Mouse (Mus musculus): ENCODE results near the gene Ciao1. TPM values are rescaled to one million over a fixed set of nuclear protein-coding genes. Genes with fewer than 3 reads are reported as not detected.
"Not testable (repeated sequence)": the region's sequence is repeated elsewhere in the genome, so short reads cannot be mapped to it uniquely, and the experiment has no call there.

Ciao1 gene
- 62.6 and 64.7 TPM in 2 replicates for polyA plus RNA-seq (2014; fragmentation: Nextera tagmentation; extraction: Ambion mirVana)

GRCm38 (mm10) chr2:127247592-127248333 is at the start of gene Ciao1, which contains the start of gene Tmem127:
Ciao1 (minus strand) TSS chr2:127247816.
Tmem127 (plus strand) TSS chr2:127247908.
- no peaks in the 10 kb centered on the region for H3K27me3 ChIP-seq (replicated peaks; ENCODE audit: control insufficient read depth, insufficient read depth, low read length)
- DNase-seq (ENCODE audit: low spot score), result peak; percentile 94
- WGBS, result under 1% methylated on average over 51 of the region's 53 CpGs
- H3K9ac ChIP-seq (ENCODE audit: low read length), result peak within 1 kb of the TSS; percentile 79
- H3K4me1 ChIP-seq (replicated peaks; ENCODE audit: control insufficient read depth, insufficient read depth, low read length), result peaks cover 16% of the 10 kb centered on the region
- H3K4me2 ChIP-seq (ENCODE audit: low read length), result peak within 1 kb of the TSS; percentile 94
- H3K9me3 ChIP-seq (ENCODE audit: control insufficient read depth, low read length), result no peaks in the 10 kb centered on the region
- H3K4me3 ChIP-seq (ENCODE audit: low read depth, low read length), result peak within 1 kb of the TSS; percentile 71
- ATAC-seq (replicated peaks; ENCODE audit: low FRiP score, low TSS enrichment, low read depth), result peak; percentile 98
- peaks cover 45% of the 10 kb centered on the region for H3K36me3 ChIP-seq (ENCODE audit: control insufficient read depth, insufficient read depth, low read length)
- H3K27ac ChIP-seq (ENCODE audit: low read depth), result peak within 1 kb of the TSS; percentile 33; the same call in 1 of the 2 replicates

GRCm38 (mm10) chr2:127297001-127297805 is 49.6 kb upstream of the Ciao1 start:
- Histone ChIP-seq H3K27me3 (replicated peaks; ENCODE audit: control insufficient read depth, insufficient read depth, low read length) (no peaks in the 10 kb centered on the region), H3K4me3 (ENCODE audit: low read depth, low read length) (no peak overlapping the region), H3K27ac (ENCODE audit: low read depth) (no peak overlapping the region), H3K9me3 (ENCODE audit: control insufficient read depth, low read length) (no peaks in the 10 kb centered on the region), H3K36me3 (ENCODE audit: control insufficient read depth, insufficient read depth, low read length) (peaks cover 89% of the 10 kb centered on the region), H3K4me1 (replicated peaks; ENCODE audit: control insufficient read depth, insufficient read depth, low read length) (no peaks in the 10 kb centered on the region), H3K4me2 (ENCODE audit: low read length) (no peak overlapping the region), H3K9ac (ENCODE audit: low read length) (no peak overlapping the region)
- DNase-seq (ENCODE audit: low spot score) (no peak), ATAC-seq (replicated peaks; ENCODE audit: low FRiP score, low TSS enrichment, low read depth) (no peak)
- whole genome bisulfite sequencing, result 92% methylated on average over 7 of the region's 7 CpGs

- Histone ChIP-seq H3K4me3 (ENCODE audit: low read depth, low read length) (no peak overlapping the region), H3K27me3 (replicated peaks; ENCODE audit: control insufficient read depth, insufficient read depth, low read length) (no peaks in the 10 kb centered on the region), H3K9me3 (ENCODE audit: control insufficient read depth, low read length) (no peaks in the 10 kb centered on the region), H3K9ac (ENCODE audit: low read length) (no peak overlapping the region), H3K4me2 (ENCODE audit: low read length) (no peak overlapping the region), H3K36me3 (ENCODE audit: control insufficient read depth, insufficient read depth, low read length) (peaks cover 84% of the 10 kb centered on the region), H3K4me1 (replicated peaks; ENCODE audit: control insufficient read depth, insufficient read depth, low read length) (no peaks in the 10 kb centered on the region), H3K27ac (ENCODE audit: low read depth) (no peak overlapping the region)
- 59% methylated on average over 4 of the region's 4 CpGs for WGBS
- DNase-seq (ENCODE audit: low spot score) (no peak), ATAC-seq (replicated peaks; ENCODE audit: low FRiP score, low TSS enrichment, low read depth) (no peak)
These were observed 44.6 kb upstream of the Ciao1 start for GRCm38 (mm10) chr2:127292250-127292649.

GRCm38 (mm10) chr2:127278162-127278561 is 30.5 kb upstream of the Ciao1 start:
- ATAC-seq (replicated peaks; ENCODE audit: low FRiP score, low TSS enrichment, low read depth) (no peak), DNase-seq (ENCODE audit: low spot score) (no peak)
- Histone ChIP-seq H3K4me2 (ENCODE audit: low read length) (no peak overlapping the region), H3K9me3 (ENCODE audit: control insufficient read depth, low read length) (no peaks in the 10 kb centered on the region), H3K4me3 (ENCODE audit: low read depth, low read length) (no peak overlapping the region), H3K27ac (ENCODE audit: low read depth) (no peak overlapping the region), H3K27me3 (replicated peaks; ENCODE audit: control insufficient read depth, insufficient read depth, low read length) (no peaks in the 10 kb centered on the region), H3K4me1 (replicated peaks; ENCODE audit: control insufficient read depth, insufficient read depth, low read length) (no peaks in the 10 kb centered on the region), H3K9ac (ENCODE audit: low read length) (no peak overlapping the region), H3K36me3 (ENCODE audit: control insufficient read depth, insufficient read depth, low read length) (no peaks in the 10 kb centered on the region; the same call in 1 of the 2 replicates)

- H3K9ac ChIP-seq (ENCODE audit: low read length), result no peak overlapping the region
- DNase-seq (ENCODE audit: low spot score) (no peak), ATAC-seq (replicated peaks; ENCODE audit: low FRiP score, low TSS enrichment, low read depth) (no peak)
- no peaks in the 10 kb centered on the region for H3K9me3 ChIP-seq (ENCODE audit: control insufficient read depth, low read length)
- H3K4me1 ChIP-seq (replicated peaks; ENCODE audit: control insufficient read depth, insufficient read depth, low read length), result peaks cover 4% of the 10 kb centered on the region
- no peak overlapping the region for H3K4me3 ChIP-seq (ENCODE audit: low read depth, low read length)
- peaks cover 5% of the 10 kb centered on the region for H3K36me3 ChIP-seq (ENCODE audit: control insufficient read depth, insufficient read depth, low read length)
- H3K27ac ChIP-seq (ENCODE audit: low read depth), result no peak overlapping the region
- H3K4me2 ChIP-seq (ENCODE audit: low read length), result no peak overlapping the region
- 79% methylated on average over 5 of the region's 5 CpGs for WGBS
- H3K27me3 ChIP-seq (replicated peaks; ENCODE audit: control insufficient read depth, insufficient read depth, low read length), result no peaks in the 10 kb centered on the region
These were observed 28.1 kb upstream of the Ciao1 start for GRCm38 (mm10) chr2:127275551-127276320.

- ATAC-seq (replicated peaks; ENCODE audit: low FRiP score, low TSS enrichment, low read depth) (no peak), DNase-seq (ENCODE audit: low spot score) (no peak)
- H3K9me3 ChIP-seq (ENCODE audit: control insufficient read depth, low read length), result no peaks in the 10 kb centered on the region
- peaks cover 4% of the 10 kb centered on the region for H3K4me1 ChIP-seq (replicated peaks; ENCODE audit: control insufficient read depth, insufficient read depth, low read length)
- H3K27me3 ChIP-seq (replicated peaks; ENCODE audit: control insufficient read depth, insufficient read depth, low read length), result no peaks in the 10 kb centered on the region
- 90% methylated on average over 2 of the region's 2 CpGs for WGBS
- no peak overlapping the region for H3K4me3 ChIP-seq (ENCODE audit: low read depth, low read length)
- no peak overlapping the region for H3K4me2 ChIP-seq (ENCODE audit: low read length)
- peaks cover 5% of the 10 kb centered on the region for H3K36me3 ChIP-seq (ENCODE audit: control insufficient read depth, insufficient read depth, low read length)
- H3K9ac ChIP-seq (ENCODE audit: low read length), result no peak overlapping the region
- H3K27ac ChIP-seq (ENCODE audit: low read depth), result no peak overlapping the region
These were observed 27.0 kb upstream of the Ciao1 start for GRCm38 (mm10) chr2:127274590-127274989.

- Histone ChIP-seq H3K4me1 (replicated peaks; ENCODE audit: control insufficient read depth, insufficient read depth, low read length) (peaks cover 4% of the 10 kb centered on the region), H3K4me2 (ENCODE audit: low read length) (no peak overlapping the region), H3K36me3 (ENCODE audit: control insufficient read depth, insufficient read depth, low read length) (peaks cover 5% of the 10 kb centered on the region), H3K9ac (ENCODE audit: low read length) (no peak overlapping the region), H3K4me3 (ENCODE audit: low read depth, low read length) (no peak overlapping the region), H3K27me3 (replicated peaks; ENCODE audit: control insufficient read depth, insufficient read depth, low read length) (no peaks in the 10 kb centered on the region), H3K9me3 (ENCODE audit: control insufficient read depth, low read length) (no peaks in the 10 kb centered on the region), H3K27ac (ENCODE audit: low read depth) (no peak overlapping the region)
- ATAC-seq (replicated peaks; ENCODE audit: low FRiP score, low TSS enrichment, low read depth) (no peak), DNase-seq (ENCODE audit: low spot score) (no peak)
- WGBS, result 98% methylated on average over 3 of the region's 3 CpGs
These were observed 25.2 kb upstream of the Ciao1 start for GRCm38 (mm10) chr2:127272806-127273205.

- H3K27me3 ChIP-seq (replicated peaks; ENCODE audit: control insufficient read depth, insufficient read depth, low read length); ATAC-seq (replicated peaks; ENCODE audit: low FRiP score, low TSS enrichment, low read depth); DNase-seq (ENCODE audit: low spot score); H3K36me3 ChIP-seq (ENCODE audit: control insufficient read depth, insufficient read depth, low read length); H3K9me3 ChIP-seq (ENCODE audit: control insufficient read depth, low read length); H3K4me1 ChIP-seq (replicated peaks; ENCODE audit: control insufficient read depth, insufficient read depth, low read length); H3K27ac ChIP-seq (ENCODE audit: low read depth); H3K9ac ChIP-seq (ENCODE audit: low read length): not testable (repeated sequence)
- Histone ChIP-seq H3K4me2 (ENCODE audit: low read length) (peak overlapping the region; percentile 83; the same call in 1 of the 2 replicates), H3K4me3 (ENCODE audit: low read depth, low read length) (peak overlapping the region; percentile 71; the same call in 1 of the 2 replicates)
- 92% methylated on average over 4 of the region's 4 CpGs for WGBS
These were observed 24.4 kb upstream of the Ciao1 start for GRCm38 (mm10) chr2:127272049-127272448.

All from intestine, embryonic 14.5 days (tissue).